Mouse (Mus musculus): ENCODE measurements at regions not wholly inside any gene's neighbourhood (a gene's known extent, or its start where the extent isn't known, plus 50 kb on each side); places are given as distances from the start of the nearest gene placed in this dataset.
"Not testable (repeated sequence)": the region's sequence is repeated elsewhere in the genome, so short reads cannot be mapped to it uniquely, and the experiment has no call there.

DNA sequence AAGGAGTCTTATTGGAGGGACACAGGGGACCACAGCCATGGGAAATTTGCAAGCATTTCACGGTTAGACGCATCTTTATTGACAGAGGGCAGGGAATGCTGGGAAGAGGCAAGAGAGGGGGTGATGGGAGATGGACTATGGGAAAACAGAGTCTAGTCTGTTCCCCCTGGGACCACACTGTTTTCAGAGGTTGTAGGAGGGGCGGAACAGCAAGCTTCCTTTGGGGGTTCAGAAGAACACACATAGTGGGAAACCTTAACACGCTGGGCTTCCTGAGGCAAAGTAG is 183.7 kb upstream of the Rpl38 start:
- H3K9me3 ChIP-seq (replicated peaks; ENCODE audit: control insufficient read depth, low read length): no peaks in the 10 kb centered on the region
- no peak overlapping the region for H3K4me3 ChIP-seq (ENCODE audit: low read depth, low read length)
- H3K4me1 ChIP-seq (ENCODE audit: control insufficient read depth, low read depth, low read length): peaks cover 4% of the 10 kb centered on the region; the same call in 1 of the 2 replicates
- no peaks in the 10 kb centered on the region for H3K36me3 ChIP-seq (ENCODE audit: control insufficient read depth, insufficient read depth)
- no peak for ATAC-seq (ENCODE audit: low read depth)
- no peaks in the 10 kb centered on the region for H3K27me3 ChIP-seq (ENCODE audit: control insufficient read depth, insufficient read depth, low read depth, low read length)
- WGBS (ENCODE audit: insufficient replicate concordance): 67% methylated on average over 4 of the region's 4 CpGs
- no peak overlapping the region for H3K27ac ChIP-seq (ENCODE audit: low read length)
- H3K4me2 ChIP-seq (ENCODE audit: low read depth, low read length): no peak overlapping the region
- H3K9ac ChIP-seq (ENCODE audit: low read depth, low read length): no peak overlapping the region

DNA sequence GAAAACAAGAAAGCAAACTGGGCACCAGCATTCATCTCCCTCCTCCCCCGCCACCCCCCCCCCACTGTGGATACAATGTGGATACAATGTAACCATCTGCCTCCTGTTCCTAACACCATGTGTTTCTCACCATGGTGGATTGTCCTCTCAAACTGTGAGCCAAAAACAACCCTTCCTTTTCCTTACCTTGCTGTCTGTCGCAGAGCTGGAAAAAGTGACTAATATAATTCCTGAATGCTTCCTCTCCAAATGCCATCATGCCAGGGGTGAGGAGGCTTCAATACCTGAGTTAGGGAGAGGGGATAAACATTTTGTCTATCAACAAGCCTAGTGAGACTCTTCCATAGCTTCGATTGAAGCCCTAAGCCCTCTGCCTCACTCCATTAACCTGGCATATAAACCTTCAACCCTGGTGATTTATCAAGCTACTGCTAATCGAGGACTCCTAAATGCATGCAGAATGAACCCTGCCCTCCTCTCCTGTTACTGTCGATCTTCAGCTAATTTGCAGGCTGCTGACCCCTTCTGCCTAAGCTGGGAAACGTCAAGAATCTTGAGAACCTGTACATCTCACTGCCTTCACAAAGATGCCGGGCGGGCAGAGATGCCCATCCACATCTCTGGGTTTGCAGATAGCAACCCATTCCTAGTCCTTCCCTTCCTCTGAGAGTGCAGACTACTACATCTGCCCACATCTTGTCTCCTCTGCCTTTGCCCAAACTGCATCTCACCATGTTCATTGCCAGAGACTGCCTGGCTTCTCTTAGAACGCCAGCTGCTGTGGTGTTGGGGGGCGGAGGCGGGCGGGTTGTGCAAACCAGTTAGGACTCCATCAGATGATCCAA is 184.3 kb upstream of the Rpl38 start:
- H3K9ac ChIP-seq (ENCODE audit: low read depth, low read length): no peak overlapping the region
- peaks cover 4% of the 10 kb centered on the region; the same call in 1 of the 2 replicates for H3K4me1 ChIP-seq (ENCODE audit: control insufficient read depth, low read depth, low read length)
- H3K36me3 ChIP-seq (ENCODE audit: control insufficient read depth, insufficient read depth): no peaks in the 10 kb centered on the region
- H3K4me3 ChIP-seq (ENCODE audit: low read depth, low read length): no peak overlapping the region
- H3K27me3 ChIP-seq (ENCODE audit: control insufficient read depth, insufficient read depth, low read depth, low read length): no peaks in the 10 kb centered on the region
- no peak overlapping the region for H3K4me2 ChIP-seq (ENCODE audit: low read depth, low read length)
- WGBS (ENCODE audit: insufficient replicate concordance): 55% methylated on average over 12 of the region's 12 CpGs
- ATAC-seq (ENCODE audit: low read depth): no peak
- no peak overlapping the region for H3K27ac ChIP-seq (ENCODE audit: low read length)
- no peaks in the 10 kb centered on the region for H3K9me3 ChIP-seq (replicated peaks; ENCODE audit: control insufficient read depth, low read length)

DNA sequence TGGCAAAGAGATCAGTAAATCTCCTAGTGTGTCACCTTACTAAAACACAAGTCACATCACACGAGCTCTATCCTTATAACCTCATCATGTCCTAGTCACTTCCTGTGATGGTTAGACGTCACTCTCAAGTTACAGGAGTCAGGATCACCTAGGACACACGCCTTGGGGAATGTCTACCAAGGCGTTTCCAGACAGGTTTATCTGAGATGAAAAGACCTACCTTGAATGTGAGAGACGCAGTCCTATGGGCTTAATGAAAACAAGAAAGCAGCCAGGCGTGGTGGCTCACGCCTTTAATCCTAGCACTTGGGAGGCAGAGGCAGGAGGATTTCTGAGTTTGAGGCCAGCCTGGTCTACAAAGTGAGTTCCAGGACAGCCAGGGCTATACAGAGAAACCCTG is 185.0 kb upstream of the Rpl38 start:
- H3K27ac ChIP-seq (ENCODE audit: low read length); H3K9me3 ChIP-seq (replicated peaks; ENCODE audit: control insufficient read depth, low read length); H3K4me3 ChIP-seq (ENCODE audit: low read depth, low read length); H3K36me3 ChIP-seq (ENCODE audit: control insufficient read depth, insufficient read depth); H3K9ac ChIP-seq (ENCODE audit: low read depth, low read length); ATAC-seq (ENCODE audit: low read depth); H3K27me3 ChIP-seq (ENCODE audit: control insufficient read depth, insufficient read depth, low read depth, low read length); H3K4me1 ChIP-seq (ENCODE audit: control insufficient read depth, low read depth, low read length); H3K4me2 ChIP-seq (ENCODE audit: low read depth, low read length): not testable (repeated sequence)
- 55% methylated on average over 7 of the region's 7 CpGs for WGBS (ENCODE audit: insufficient replicate concordance)

DNA sequence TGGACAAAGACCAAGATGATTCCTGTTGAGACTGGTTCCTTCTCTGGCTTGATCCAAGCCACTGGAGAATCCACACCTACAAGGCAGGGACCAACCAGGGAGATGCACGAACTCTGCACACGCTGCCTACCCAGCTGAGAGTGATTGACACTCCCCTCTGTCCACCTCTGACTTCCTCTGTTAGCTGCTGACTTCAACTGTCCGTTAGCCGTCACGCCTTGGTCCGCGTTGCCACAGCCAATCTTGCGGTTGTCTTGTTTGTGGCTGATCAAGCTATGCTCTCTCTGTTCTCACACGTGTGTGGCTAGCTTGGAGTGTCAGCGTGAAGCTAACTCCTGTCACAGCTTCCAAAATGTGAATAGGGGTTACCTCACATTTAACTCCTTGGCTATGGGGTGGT is 186.3 kb upstream of the Rpl38 start:
- ATAC-seq (ENCODE audit: low read depth): no peak
- WGBS (ENCODE audit: insufficient replicate concordance): 21% methylated on average over 10 of the region's 10 CpGs

DNA sequence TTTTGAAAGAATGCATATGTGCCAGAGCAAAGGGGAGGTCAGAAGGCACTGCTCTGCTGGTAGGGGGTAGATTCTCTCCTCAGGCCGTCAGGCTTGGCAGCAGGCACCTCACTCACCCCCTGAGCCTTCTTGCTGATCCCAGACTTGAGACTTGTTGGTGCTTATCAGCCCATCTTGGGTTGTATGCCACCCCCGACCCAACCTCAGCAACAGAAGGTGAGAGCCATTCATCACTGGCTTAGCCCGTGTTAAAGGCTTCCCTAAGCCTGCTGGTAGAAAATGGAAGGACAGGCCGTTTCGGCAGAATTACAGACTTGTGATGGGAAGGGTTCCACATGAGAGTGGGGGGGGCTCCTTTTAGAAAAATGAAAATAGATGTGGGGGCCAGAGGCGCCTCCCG is 187.3 kb upstream of the Rpl38 start:
- ATAC-seq (ENCODE audit: low read depth): no peak
- Histone ChIP-seq H3K4me1 (ENCODE audit: control insufficient read depth, low read depth, low read length) (peaks cover 4% of the 10 kb centered on the region; the same call in 1 of the 2 replicates), H3K27me3 (ENCODE audit: control insufficient read depth, insufficient read depth, low read depth, low read length) (no peaks in the 10 kb centered on the region), H3K27ac (ENCODE audit: low read length) (no peak overlapping the region), H3K9ac (ENCODE audit: low read depth, low read length) (no peak overlapping the region), H3K36me3 (ENCODE audit: control insufficient read depth, insufficient read depth) (no peaks in the 10 kb centered on the region), H3K4me2 (ENCODE audit: low read depth, low read length) (no peak overlapping the region), H3K9me3 (replicated peaks; ENCODE audit: control insufficient read depth, low read length) (no peaks in the 10 kb centered on the region), H3K4me3 (ENCODE audit: low read depth, low read length) (no peak overlapping the region)
- 40% methylated on average over 7 of the region's 7 CpGs for WGBS (ENCODE audit: insufficient replicate concordance)

More for the DNA sequence above, 186.3 kb upstream of the Rpl38 start:
- Histone ChIP-seq H3K27me3 (ENCODE audit: control insufficient read depth, insufficient read depth, low read depth, low read length) (no peaks in the 10 kb centered on the region), H3K9ac (ENCODE audit: low read depth, low read length) (no peak overlapping the region), H3K36me3 (ENCODE audit: control insufficient read depth, insufficient read depth) (no peaks in the 10 kb centered on the region), H3K4me2 (ENCODE audit: low read depth, low read length) (no peak overlapping the region), H3K9me3 (replicated peaks; ENCODE audit: control insufficient read depth, low read length) (no peaks in the 10 kb centered on the region), H3K4me1 (ENCODE audit: control insufficient read depth, low read depth, low read length) (peaks cover 4% of the 10 kb centered on the region; the same call in 1 of the 2 replicates), H3K4me3 (ENCODE audit: low read depth, low read length) (no peak overlapping the region), H3K27ac (ENCODE audit: low read length) (no peak overlapping the region)

- Histone ChIP-seq H3K9ac (ENCODE audit: low read depth, low read length) (no peak overlapping the region), H3K27me3 (ENCODE audit: control insufficient read depth, insufficient read depth, low read depth, low read length) (no peaks in the 10 kb centered on the region), H3K36me3 (ENCODE audit: control insufficient read depth, insufficient read depth) (no peaks in the 10 kb centered on the region), H3K4me1 (ENCODE audit: control insufficient read depth, low read depth, low read length) (no peaks in the 10 kb centered on the region; the same call in 1 of the 2 replicates), H3K27ac (ENCODE audit: low read length) (no peak overlapping the region), H3K9me3 (replicated peaks; ENCODE audit: control insufficient read depth, low read length) (no peaks in the 10 kb centered on the region), H3K4me2 (ENCODE audit: low read depth, low read length) (no peak overlapping the region), H3K4me3 (ENCODE audit: low read depth, low read length) (no peak overlapping the region)
- 60% methylated on average over 8 of the region's 8 CpGs for WGBS (ENCODE audit: insufficient replicate concordance)
- ATAC-seq (ENCODE audit: low read depth): no peak
Observed at GRCm38 (mm10) chr11:114480119-114480540, 188.2 kb upstream of the Rpl38 start.

DNA sequence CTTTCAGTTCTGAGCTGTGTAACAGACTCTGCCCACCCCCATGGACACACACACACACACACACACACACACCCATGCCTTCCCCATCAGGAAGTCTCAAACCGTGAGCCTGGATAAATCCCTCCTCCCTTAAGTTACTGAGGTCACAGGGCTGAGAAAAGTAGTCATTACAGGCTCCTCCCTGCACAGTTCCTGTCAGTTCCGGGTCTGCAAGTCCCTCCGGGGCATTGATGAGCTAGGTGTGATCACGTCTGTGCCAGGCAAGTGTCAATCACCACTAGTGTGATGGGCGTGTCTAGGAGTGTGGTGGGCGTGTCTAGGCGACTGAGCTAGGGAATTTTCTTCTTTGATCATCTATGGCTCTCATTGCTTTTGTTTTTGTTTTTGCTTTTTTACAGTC is 189.6 kb upstream of the Rpl38 start:
- H3K4me2 ChIP-seq (ENCODE audit: low read depth, low read length): no peak overlapping the region
- no peaks in the 10 kb centered on the region for H3K36me3 ChIP-seq (ENCODE audit: control insufficient read depth, insufficient read depth)
- WGBS (ENCODE audit: insufficient replicate concordance): 6% methylated on average over 7 of the region's 7 CpGs
- no peaks in the 10 kb centered on the region for H3K27me3 ChIP-seq (ENCODE audit: control insufficient read depth, insufficient read depth, low read depth, low read length)
- no peak for ATAC-seq (ENCODE audit: low read depth)
- H3K27ac ChIP-seq (ENCODE audit: low read length): no peak overlapping the region
- no peaks in the 10 kb centered on the region for H3K9me3 ChIP-seq (replicated peaks; ENCODE audit: control insufficient read depth, low read length)
- H3K4me3 ChIP-seq (ENCODE audit: low read depth, low read length): no peak overlapping the region
- H3K9ac ChIP-seq (ENCODE audit: low read depth, low read length): no peak overlapping the region
- H3K4me1 ChIP-seq (ENCODE audit: control insufficient read depth, low read depth, low read length): no peaks in the 10 kb centered on the region

DNA sequence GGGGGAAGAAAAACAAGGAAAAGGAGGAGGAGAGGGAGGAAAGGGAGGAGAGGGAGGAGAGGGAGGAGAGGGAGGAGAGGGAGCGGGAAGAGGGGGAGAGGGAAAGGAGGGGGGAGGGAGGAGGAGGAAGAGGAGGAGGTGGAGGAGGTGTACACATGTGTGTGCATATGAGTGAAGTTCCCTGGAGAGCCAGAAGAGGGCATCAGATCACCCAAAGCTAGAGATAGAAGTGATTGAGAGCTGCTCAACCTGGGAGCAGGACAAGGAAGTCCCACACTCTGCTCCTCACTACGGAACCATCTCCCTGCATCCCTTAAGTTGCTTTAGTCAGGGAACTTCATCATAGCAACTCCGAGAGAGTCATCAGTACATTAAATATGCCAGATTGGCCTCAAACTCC is 191.0 kb upstream of the Rpl38 start:
- Histone ChIP-seq H3K36me3 (ENCODE audit: control insufficient read depth, insufficient read depth) (no peaks in the 10 kb centered on the region), H3K4me3 (ENCODE audit: low read depth, low read length) (no peak overlapping the region), H3K4me2 (ENCODE audit: low read depth, low read length) (no peak overlapping the region), H3K9me3 (replicated peaks; ENCODE audit: control insufficient read depth, low read length) (no peaks in the 10 kb centered on the region), H3K27me3 (ENCODE audit: control insufficient read depth, insufficient read depth, low read depth, low read length) (no peaks in the 10 kb centered on the region), H3K4me1 (ENCODE audit: control insufficient read depth, low read depth, low read length) (no peaks in the 10 kb centered on the region), H3K9ac (ENCODE audit: low read depth, low read length) (no peak overlapping the region), H3K27ac (ENCODE audit: low read length) (no peak overlapping the region)
- WGBS (ENCODE audit: insufficient replicate concordance): 52% methylated on average over 3 of the region's 3 CpGs
- no peak for ATAC-seq (ENCODE audit: low read depth)

DNA sequence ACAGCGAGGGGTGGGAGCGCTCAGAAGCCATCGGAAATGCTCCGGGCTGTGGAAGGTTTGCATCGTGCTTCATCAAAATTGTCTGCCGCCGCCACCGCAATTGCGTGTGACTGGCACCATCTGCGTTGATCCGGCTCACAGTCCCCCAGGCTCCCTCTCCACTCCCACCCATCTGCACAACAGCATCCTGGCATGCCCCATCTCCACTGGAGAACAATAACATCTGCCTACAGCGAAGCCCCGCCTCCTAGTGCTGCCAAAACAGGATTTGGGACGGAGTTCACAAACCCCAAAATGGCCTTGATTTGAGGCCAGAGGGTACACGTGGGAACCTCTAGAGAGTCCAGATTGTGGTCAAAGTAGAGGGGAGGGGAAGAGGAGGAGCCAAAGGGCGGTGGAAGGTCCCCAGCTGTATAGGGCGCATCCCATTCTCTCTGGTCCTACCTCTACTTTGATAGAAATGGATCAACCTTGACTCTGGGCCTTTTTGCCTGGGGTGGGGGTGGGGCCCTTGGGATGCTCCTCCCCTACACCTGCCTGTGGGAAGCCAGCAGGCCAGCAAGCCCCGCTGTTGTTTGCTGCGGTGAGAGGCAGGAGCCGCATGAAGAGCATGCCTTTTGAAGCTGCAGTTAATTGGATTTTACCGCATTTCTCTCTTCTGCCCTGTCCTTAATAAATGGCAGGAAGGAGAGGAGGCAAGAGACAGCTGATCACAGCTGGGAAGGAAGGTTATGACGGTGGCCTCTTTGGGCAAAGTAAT is 195.6 kb upstream of the Rpl38 start:
- no peaks in the 10 kb centered on the region for H3K4me1 ChIP-seq (ENCODE audit: control insufficient read depth, low read depth, low read length)
- no peak overlapping the region for H3K9ac ChIP-seq (ENCODE audit: low read depth, low read length)
- H3K4me3 ChIP-seq (ENCODE audit: low read depth, low read length): no peak overlapping the region
- no peak overlapping the region for H3K4me2 ChIP-seq (ENCODE audit: low read depth, low read length)
- WGBS (ENCODE audit: insufficient replicate concordance): 25% methylated on average over 22 of the region's 22 CpGs
- H3K27me3 ChIP-seq (ENCODE audit: control insufficient read depth, insufficient read depth, low read depth, low read length): no peaks in the 10 kb centered on the region
- H3K9me3 ChIP-seq (replicated peaks; ENCODE audit: control insufficient read depth, low read length): no peaks in the 10 kb centered on the region
- no peaks in the 10 kb centered on the region for H3K36me3 ChIP-seq (ENCODE audit: control insufficient read depth, insufficient read depth)
- H3K27ac ChIP-seq (ENCODE audit: low read length): no peak overlapping the region
- no peak for ATAC-seq (ENCODE audit: low read depth)

All from liver, embryonic 16.5 days (tissue).